Mouse (Mus musculus): ENCODE data around the gene Lrrn3. TPM values are rescaled to one million over a fixed set of nuclear protein-coding genes. Genes with fewer than 3 reads are reported as not detected.
A peak's percentile ranks its signal among the peaks of the same experiment; 100 is the strongest.

Lrrn3 gene
- polyA plus RNA-seq, 1 experiment from 2014 or later = 2.8 TPM

GRCm38 (mm10) chr12:41483593-41484451 lies 2.4 kb downstream of the Lrrn3 start:
- DNase-seq (ENCODE audit: low spot score) (peak; percentile 29), ATAC-seq (replicated peaks; ENCODE audit: low FRiP score, low read depth) (no peak)
- H3K4me3 ChIP-seq (replicated peaks; ENCODE audit: low read depth, low read length) = peak overlapping the region; percentile 31
- no peak overlapping the region for H3K9ac ChIP-seq (ENCODE audit: low read depth, low read length)
- H3K27me3 ChIP-seq (ENCODE audit: insufficient read depth, low read length) = no peaks in the 10 kb centered on the region
- no peaks in the 10 kb centered on the region for H3K36me3 ChIP-seq (ENCODE audit: insufficient read depth, low read length)
- H3K4me1 ChIP-seq (replicated peaks; ENCODE audit: insufficient read depth, low read length) = no peaks in the 10 kb centered on the region
- no peak overlapping the region for H3K27ac ChIP-seq
- no peak for TF ChIP-seq CTCF (IDR thresholded peaks at IDR 0.05; ENCODE audit: low read depth)
- no peaks in the 10 kb centered on the region for H3K9me3 ChIP-seq (replicated peaks; ENCODE audit: low read length)
- peak overlapping the region; percentile 73 for H3K4me2 ChIP-seq (ENCODE audit: low read length)
- 10% methylated on average over 23 of the region's 23 CpGs for WGBS

DNA sequence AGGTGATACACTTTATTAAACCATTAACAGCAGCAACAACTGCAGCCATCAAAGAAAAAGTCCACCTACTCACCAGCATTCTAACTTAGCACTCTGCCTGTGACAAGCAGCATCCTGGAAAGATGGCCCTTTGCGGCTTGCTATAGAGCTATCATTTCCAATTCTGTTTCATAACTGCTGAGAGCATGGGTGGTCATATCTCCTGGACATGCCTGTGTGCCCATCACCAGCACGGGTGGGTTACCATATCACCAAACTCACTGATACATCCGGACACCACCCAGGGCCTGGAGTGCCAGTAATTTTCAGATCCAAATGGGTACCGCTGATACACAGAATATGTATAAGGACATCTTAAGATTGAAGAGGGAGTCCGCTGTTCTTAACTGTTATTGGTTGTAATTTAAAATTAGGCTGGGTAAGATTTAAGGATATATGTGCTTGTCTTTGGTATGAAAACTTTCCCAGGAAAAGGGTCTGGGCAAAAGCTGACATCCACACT lies 3.1 kb downstream of the Lrrn3 start:
- Histone ChIP-seq H3K9ac (ENCODE audit: low read depth, low read length) (no peak overlapping the region), H3K27me3 (ENCODE audit: insufficient read depth, low read length) (no peaks in the 10 kb centered on the region), H3K4me2 (ENCODE audit: low read length) (peak overlapping the region; percentile 73), H3K4me1 (replicated peaks; ENCODE audit: insufficient read depth, low read length) (no peaks in the 10 kb centered on the region), H3K9me3 (replicated peaks; ENCODE audit: low read length) (no peaks in the 10 kb centered on the region), H3K36me3 (ENCODE audit: insufficient read depth, low read length) (no peaks in the 10 kb centered on the region), H3K27ac (no peak overlapping the region), H3K4me3 (replicated peaks; ENCODE audit: low read depth, low read length) (peak overlapping the region; percentile 31; the same call in 1 of the 2 replicates)
- TF ChIP-seq CTCF (IDR thresholded peaks at IDR 0.05; ENCODE audit: low read depth) = no peak
- DNase-seq (ENCODE audit: low spot score) (no peak), ATAC-seq (replicated peaks; ENCODE audit: low FRiP score, low read depth) (no peak)
- 72% methylated on average over 5 of the region's 5 CpGs for WGBS

DNA sequence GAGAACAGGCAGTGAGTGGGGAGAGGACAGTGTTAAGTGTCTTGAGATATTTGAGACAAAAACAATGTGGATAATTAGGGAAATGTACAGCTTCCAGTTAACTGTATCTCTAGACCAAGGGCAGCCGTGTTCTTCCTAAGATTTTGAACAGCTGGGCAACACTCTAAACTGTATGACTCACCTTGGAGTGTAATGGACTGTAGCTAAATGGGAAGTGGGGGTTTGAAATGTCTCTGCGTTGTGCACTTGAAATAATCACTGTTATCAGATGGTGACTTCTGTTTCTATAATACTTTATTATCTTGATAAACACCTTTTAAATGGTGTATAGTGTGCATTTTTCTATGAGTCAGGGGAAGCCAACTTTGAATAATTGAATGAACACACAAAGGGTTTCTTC lies 4.7 kb downstream of the Lrrn3 start:
- Histone ChIP-seq H3K36me3 (ENCODE audit: insufficient read depth, low read length) (no peaks in the 10 kb centered on the region), H3K4me1 (replicated peaks; ENCODE audit: insufficient read depth, low read length) (no peaks in the 10 kb centered on the region), H3K27ac (no peak overlapping the region), H3K4me3 (replicated peaks; ENCODE audit: low read depth, low read length) (no peak overlapping the region), H3K9ac (ENCODE audit: low read depth, low read length) (no peak overlapping the region), H3K9me3 (replicated peaks; ENCODE audit: low read length) (no peaks in the 10 kb centered on the region), H3K4me2 (ENCODE audit: low read length) (no peak overlapping the region), H3K27me3 (ENCODE audit: insufficient read depth, low read length) (no peaks in the 10 kb centered on the region)
- TF ChIP-seq CTCF (IDR thresholded peaks at IDR 0.05; ENCODE audit: low read depth) = no peak
- DNase-seq (ENCODE audit: low spot score) = no peak
- no peak for ATAC-seq (replicated peaks; ENCODE audit: low FRiP score, low read depth)
- 43% methylated on average over 2 of the region's 2 CpGs for WGBS

GRCm38 (mm10) chr12:41469096-41469801 lies 17.0 kb downstream of the Lrrn3 start:
- Histone ChIP-seq H3K9ac (ENCODE audit: low read depth, low read length) (no peak overlapping the region), H3K27me3 (ENCODE audit: insufficient read depth, low read length) (no peaks in the 10 kb centered on the region), H3K36me3 (ENCODE audit: insufficient read depth, low read length) (no peaks in the 10 kb centered on the region), H3K4me3 (replicated peaks; ENCODE audit: low read depth, low read length) (no peak overlapping the region), H3K4me2 (ENCODE audit: low read length) (no peak overlapping the region), H3K27ac (no peak overlapping the region), H3K9me3 (replicated peaks; ENCODE audit: low read length) (no peaks in the 10 kb centered on the region), H3K4me1 (replicated peaks; ENCODE audit: insufficient read depth, low read length) (no peaks in the 10 kb centered on the region)
- DNase-seq (ENCODE audit: low spot score) (no peak), ATAC-seq (replicated peaks; ENCODE audit: low FRiP score, low read depth) (no peak)
- no peak for TF ChIP-seq CTCF (IDR thresholded peaks at IDR 0.05; ENCODE audit: low read depth)
- WGBS = 72% methylated on average over 6 of the region's 6 CpGs

GRCm38 (mm10) chr12:41468374-41468991 lies 17.7 kb downstream of the Lrrn3 start:
- Histone ChIP-seq H3K27me3 (ENCODE audit: insufficient read depth, low read length) (no peaks in the 10 kb centered on the region), H3K4me3 (replicated peaks; ENCODE audit: low read depth, low read length) (no peak overlapping the region), H3K4me1 (replicated peaks; ENCODE audit: insufficient read depth, low read length) (no peaks in the 10 kb centered on the region), H3K27ac (no peak overlapping the region), H3K9me3 (replicated peaks; ENCODE audit: low read length) (no peaks in the 10 kb centered on the region), H3K9ac (ENCODE audit: low read depth, low read length) (no peak overlapping the region), H3K36me3 (ENCODE audit: insufficient read depth, low read length) (no peaks in the 10 kb centered on the region), H3K4me2 (ENCODE audit: low read length) (no peak overlapping the region)
- ATAC-seq (replicated peaks; ENCODE audit: low FRiP score, low read depth) (no peak), DNase-seq (ENCODE audit: low spot score) (no peak)
- no peak for TF ChIP-seq CTCF (IDR thresholded peaks at IDR 0.05; ENCODE audit: low read depth)
- 89% methylated on average over 3 of the region's 3 CpGs for WGBS

- no peak overlapping the region for H3K4me2 ChIP-seq (ENCODE audit: low read length)
- H3K36me3 ChIP-seq (ENCODE audit: insufficient read depth, low read length) = no peaks in the 10 kb centered on the region
- no peak for TF ChIP-seq CTCF (IDR thresholded peaks at IDR 0.05; ENCODE audit: low read depth)
- no peaks in the 10 kb centered on the region for H3K4me1 ChIP-seq (replicated peaks; ENCODE audit: insufficient read depth, low read length)
- DNase-seq (ENCODE audit: low spot score) (peak; percentile 48), ATAC-seq (replicated peaks; ENCODE audit: low FRiP score, low read depth) (peak; percentile 72; the same call in 1 of the 2 replicates)
- no peak overlapping the region for H3K4me3 ChIP-seq (replicated peaks; ENCODE audit: low read depth, low read length)
- H3K27me3 ChIP-seq (ENCODE audit: insufficient read depth, low read length) = no peaks in the 10 kb centered on the region
- H3K27ac ChIP-seq = no peak overlapping the region
- no peak overlapping the region for H3K9ac ChIP-seq (ENCODE audit: low read depth, low read length)
- 19% methylated on average over 4 of the region's 4 CpGs for WGBS
- H3K9me3 ChIP-seq (replicated peaks; ENCODE audit: low read length) = no peaks in the 10 kb centered on the region
Measured at GRCm38 (mm10) chr12:41438446-41438845, 47.8 kb downstream of the Lrrn3 start.
